Mouse (Mus musculus): ENCODE data around the gene Olfr599.
"Not testable (repeated sequence)": the region's sequence is repeated elsewhere in the genome, so short reads cannot be mapped to it uniquely, and the experiment has no call there.

Gene Olfr599

GRCm38 (mm10) chr7:103335617-103336016 is at the start of gene Olfr599:
Olfr599 (plus strand) TSS chr7:103335917.
- no peak for DNase-seq

- not testable (repeated sequence) for DNase-seq
Observed at GRCm38 (mm10) chr7:103305348-103305747, 30.4 kb upstream of the Olfr599 start, which contains the start of gene Olfr596. Olfr596 (plus strand) TSS chr7:103305648.

- not testable (repeated sequence) for DNase-seq
Observed at GRCm38 (mm10) chr7:103316015-103316414, 19.7 kb upstream of the Olfr599 start, which contains the start of gene Olfr597. Olfr597 (plus strand) TSS chr7:103316315.

- DNase-seq: no peak
Observed at GRCm38 (mm10) chr7:103323268-103323667, 12.4 kb upstream of the Olfr599 start, which contains the start of gene Olfr598. Olfr598 (plus strand) TSS chr7:103323568.

- no peak for DNase-seq
Observed at GRCm38 (mm10) chr7:103349569-103349968, 13.9 kb downstream of the Olfr599 start, which contains the start of gene Olfr600. Olfr600 (minus strand) TSS chr7:103349669.

- no peak for DNase-seq
Observed at GRCm38 (mm10) chr7:103362555-103362954, 26.8 kb downstream of the Olfr599 start, which contains the start of gene Olfr601. Olfr601 (minus strand) TSS chr7:103362655.

GRCm38 (mm10) chr7:103386077-103386476 is 50.4 kb downstream of the Olfr599 start, which contains the start of gene Olfr603:
Olfr603 (minus strand) TSS chr7:103386177.
- no peak for DNase-seq
